Mouse (Mus musculus): ENCODE data around the gene Gimap4. TPM values are rescaled to one million over a fixed set of nuclear protein-coding genes. Genes with fewer than 3 reads are reported as not detected.
"Not testable (repeated sequence)": the region's sequence is repeated elsewhere in the genome, so short reads cannot be mapped to it uniquely, and the experiment has no call there.

The Gimap4 gene
- polyA plus RNA-seq, 1 experiment, result not detected

- TF ChIP-seq CTCF (IDR thresholded peaks at IDR 0.05; ENCODE audit: borderline replicate concordance, insufficient read depth, low read length) (no peak), POLR2A (IDR thresholded peaks at IDR 0.05; ENCODE audit: low read depth, low read length) (no peak)
- no peak overlapping the region for H3K4me3 ChIP-seq (ENCODE audit: insufficient read depth, low read length)
- H3K27ac ChIP-seq (ENCODE audit: insufficient read depth, low read length), result no peak overlapping the region
- H3K4me1 ChIP-seq (ENCODE audit: control insufficient read depth, insufficient read depth, low read length), result no peaks in the 10 kb centered on the region
Measured at GRCm38 (mm10) chr6:48675400-48675930, 8.9 kb upstream of the Gimap4 start.

GRCm38 (mm10) chr6:48675931-48676859, 8.2 kb upstream of the Gimap4 start, which contains the start of gene Gimap9:
Gimap9 (plus strand) TSS chr6:48676129.
- Histone ChIP-seq H3K4me1 (ENCODE audit: control insufficient read depth, insufficient read depth, low read length) (no peaks in the 10 kb centered on the region), H3K27ac (ENCODE audit: insufficient read depth, low read length) (no peak within 1 kb of the TSS), H3K4me3 (ENCODE audit: insufficient read depth, low read length) (peak within 1 kb of the TSS; percentile 33)
- TF ChIP-seq POLR2A (IDR thresholded peaks at IDR 0.05; ENCODE audit: low read depth, low read length), result no peak
- no peak for TF ChIP-seq CTCF (IDR thresholded peaks at IDR 0.05; ENCODE audit: borderline replicate concordance, insufficient read depth, low read length)

- Histone ChIP-seq H3K4me1 (ENCODE audit: control insufficient read depth, insufficient read depth, low read length) (no peaks in the 10 kb centered on the region), H3K4me3 (ENCODE audit: insufficient read depth, low read length) (no peak overlapping the region), H3K27ac (ENCODE audit: insufficient read depth, low read length) (no peak overlapping the region)
- TF ChIP-seq CTCF (IDR thresholded peaks at IDR 0.05; ENCODE audit: borderline replicate concordance, insufficient read depth, low read length) (no peak), POLR2A (IDR thresholded peaks at IDR 0.05; ENCODE audit: low read depth, low read length) (no peak)
Measured at GRCm38 (mm10) chr6:48676860-48677415, 7.4 kb upstream of the Gimap4 start.

DNA sequence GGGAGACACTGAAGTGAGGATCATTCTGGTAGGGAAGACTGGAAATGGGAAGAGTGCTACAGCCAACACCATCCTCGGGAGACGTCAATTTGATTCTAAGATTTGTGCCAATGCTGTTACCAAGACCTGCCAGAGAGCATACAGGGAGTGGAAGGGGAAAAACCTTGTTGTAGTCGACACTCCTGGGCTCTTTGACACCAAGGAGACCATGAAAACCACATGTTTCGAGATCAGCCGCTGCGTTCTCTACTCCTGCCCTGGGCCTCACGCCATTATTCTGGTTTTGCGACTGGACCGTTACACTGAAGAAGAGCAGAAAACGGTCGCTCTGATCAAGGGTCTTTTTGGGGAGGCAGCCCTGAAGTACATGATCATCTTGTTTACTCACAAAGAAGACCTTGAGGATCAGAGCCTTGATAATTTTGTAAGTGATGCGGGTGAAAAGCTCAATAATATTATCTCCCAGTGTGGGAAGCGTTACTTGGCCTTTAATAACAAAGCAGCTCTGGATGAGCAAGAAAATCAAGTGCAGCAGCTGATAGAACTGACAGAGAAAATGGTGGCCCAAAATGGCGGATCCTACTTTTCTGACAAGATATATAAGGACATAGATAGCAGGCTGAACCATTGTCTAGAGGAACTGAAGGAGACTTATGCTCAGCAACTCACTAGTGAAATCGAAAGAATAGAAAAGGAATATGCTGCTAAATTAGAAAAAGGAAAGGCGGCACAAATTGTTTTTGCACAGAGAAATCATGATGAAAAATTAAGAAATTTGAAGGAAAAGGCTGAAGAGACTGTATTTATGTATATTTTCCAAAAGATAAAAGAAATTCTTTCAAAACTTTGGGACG, 6.6 kb upstream of the Gimap4 start:
- TF ChIP-seq CTCF (IDR thresholded peaks at IDR 0.05; ENCODE audit: borderline replicate concordance, insufficient read depth, low read length) (no peak), POLR2A (IDR thresholded peaks at IDR 0.05; ENCODE audit: low read depth, low read length) (no peak)
- Histone ChIP-seq H3K27ac (ENCODE audit: insufficient read depth, low read length) (no peak overlapping the region), H3K4me1 (ENCODE audit: control insufficient read depth, insufficient read depth, low read length) (no peaks in the 10 kb centered on the region), H3K4me3 (ENCODE audit: insufficient read depth, low read length) (no peak overlapping the region)

GRCm38 (mm10) chr6:48678391-48678790, 6.0 kb upstream of the Gimap4 start:
- Histone ChIP-seq H3K4me1 (ENCODE audit: control insufficient read depth, insufficient read depth, low read length) (no peaks in the 10 kb centered on the region), H3K27ac (ENCODE audit: insufficient read depth, low read length) (no peak overlapping the region), H3K4me3 (ENCODE audit: insufficient read depth, low read length) (no peak overlapping the region)
- TF ChIP-seq CTCF (IDR thresholded peaks at IDR 0.05; ENCODE audit: borderline replicate concordance, insufficient read depth, low read length) (no peak), POLR2A (IDR thresholded peaks at IDR 0.05; ENCODE audit: low read depth, low read length) (no peak)

DNA sequence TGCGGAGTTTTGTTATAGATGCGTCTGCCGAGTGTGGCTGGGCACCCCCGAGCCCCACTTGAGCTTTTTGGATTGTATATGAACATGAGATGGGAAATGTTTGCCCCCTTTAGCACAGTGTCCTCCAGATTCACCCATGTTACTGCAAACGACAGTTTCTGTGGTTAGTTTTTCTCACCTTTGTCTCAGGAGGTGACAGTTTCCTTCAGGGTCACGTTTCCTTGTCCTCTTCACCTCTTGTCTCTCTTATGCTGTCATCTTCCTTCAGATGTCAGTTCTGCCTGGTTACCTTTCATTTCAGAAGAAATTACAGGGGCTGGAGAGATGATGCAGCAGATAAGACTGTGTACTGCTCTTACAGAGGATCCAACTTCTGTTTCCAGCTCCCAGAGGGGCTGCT, 4.6 kb upstream of the Gimap4 start:
- no peaks in the 10 kb centered on the region for H3K4me1 ChIP-seq (ENCODE audit: control insufficient read depth, insufficient read depth, low read length)
- no peak overlapping the region for H3K4me3 ChIP-seq (ENCODE audit: insufficient read depth, low read length)
- TF ChIP-seq CTCF (IDR thresholded peaks at IDR 0.05; ENCODE audit: borderline replicate concordance, insufficient read depth, low read length), result no peak
- no peak for TF ChIP-seq POLR2A (IDR thresholded peaks at IDR 0.05; ENCODE audit: low read depth, low read length)
- H3K27ac ChIP-seq (ENCODE audit: insufficient read depth, low read length), result no peak overlapping the region

- TF ChIP-seq POLR2A (IDR thresholded peaks at IDR 0.05; ENCODE audit: low read depth, low read length), result no peak
- TF ChIP-seq CTCF (IDR thresholded peaks at IDR 0.05; ENCODE audit: borderline replicate concordance, insufficient read depth, low read length), result no peak
- H3K27ac ChIP-seq (ENCODE audit: insufficient read depth, low read length), result no peak overlapping the region
- no peak overlapping the region for H3K4me3 ChIP-seq (ENCODE audit: insufficient read depth, low read length)
- H3K4me1 ChIP-seq (ENCODE audit: control insufficient read depth, insufficient read depth, low read length), result no peaks in the 10 kb centered on the region
Measured at GRCm38 (mm10) chr6:48680421-48680820, 3.9 kb upstream of the Gimap4 start.

DNA sequence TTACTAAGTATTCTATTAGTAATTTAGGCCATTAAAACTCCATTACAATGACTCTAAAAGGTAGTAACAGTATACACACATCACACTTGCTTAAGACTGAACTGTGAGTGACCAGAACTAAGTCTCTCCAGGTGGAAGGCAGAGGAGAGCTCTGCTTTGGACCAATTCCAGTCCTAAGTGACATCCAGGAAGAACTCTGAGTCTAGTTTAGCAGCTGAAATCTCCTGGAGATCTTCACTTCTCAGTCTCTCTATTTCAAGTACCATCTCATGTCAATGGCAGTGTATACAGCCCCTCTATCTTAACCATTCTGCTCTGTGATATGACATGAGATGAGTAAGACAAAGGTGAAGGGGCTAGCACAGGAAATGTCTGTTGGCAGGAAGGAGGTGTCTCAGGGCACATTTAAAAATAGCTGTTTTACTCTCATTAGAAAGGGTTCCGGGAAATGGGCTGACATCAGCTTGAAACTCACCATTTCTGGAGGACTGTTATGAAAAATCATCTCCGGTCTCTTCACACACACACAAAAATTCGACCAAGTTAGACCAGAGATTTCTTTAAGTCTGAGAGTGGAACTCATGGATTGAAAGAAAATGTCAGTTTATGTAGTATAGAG, 2.8 kb upstream of the Gimap4 start:
- no peaks in the 10 kb centered on the region for H3K4me1 ChIP-seq (ENCODE audit: control insufficient read depth, insufficient read depth, low read length)
- no peak overlapping the region for H3K4me3 ChIP-seq (ENCODE audit: insufficient read depth, low read length)
- H3K27ac ChIP-seq (ENCODE audit: insufficient read depth, low read length), result no peak overlapping the region
- TF ChIP-seq CTCF (IDR thresholded peaks at IDR 0.05; ENCODE audit: borderline replicate concordance, insufficient read depth, low read length), result no peak
- no peak for TF ChIP-seq POLR2A (IDR thresholded peaks at IDR 0.05; ENCODE audit: low read depth, low read length)

- H3K4me3 ChIP-seq (ENCODE audit: insufficient read depth, low read length), result no peak overlapping the region
- TF ChIP-seq POLR2A (IDR thresholded peaks at IDR 0.05; ENCODE audit: low read depth, low read length), result no peak
- no peak for TF ChIP-seq CTCF (IDR thresholded peaks at IDR 0.05; ENCODE audit: borderline replicate concordance, insufficient read depth, low read length)
- H3K4me1 ChIP-seq (ENCODE audit: control insufficient read depth, insufficient read depth, low read length), result no peaks in the 10 kb centered on the region
- no peak overlapping the region for H3K27ac ChIP-seq (ENCODE audit: insufficient read depth, low read length)
Measured at GRCm38 (mm10) chr6:48682271-48682670, 2.1 kb upstream of the Gimap4 start.

GRCm38 (mm10) chr6:48683263-48683821, 1.0 kb upstream of the Gimap4 start:
- not testable (repeated sequence) for H3K4me1 ChIP-seq (ENCODE audit: control insufficient read depth, insufficient read depth, low read length); H3K27ac ChIP-seq (ENCODE audit: insufficient read depth, low read length); H3K4me3 ChIP-seq (ENCODE audit: insufficient read depth, low read length)

Data from embryonic fibroblast, embryonic 13.5 days (primary cell).